In the genomic region with DNA sequence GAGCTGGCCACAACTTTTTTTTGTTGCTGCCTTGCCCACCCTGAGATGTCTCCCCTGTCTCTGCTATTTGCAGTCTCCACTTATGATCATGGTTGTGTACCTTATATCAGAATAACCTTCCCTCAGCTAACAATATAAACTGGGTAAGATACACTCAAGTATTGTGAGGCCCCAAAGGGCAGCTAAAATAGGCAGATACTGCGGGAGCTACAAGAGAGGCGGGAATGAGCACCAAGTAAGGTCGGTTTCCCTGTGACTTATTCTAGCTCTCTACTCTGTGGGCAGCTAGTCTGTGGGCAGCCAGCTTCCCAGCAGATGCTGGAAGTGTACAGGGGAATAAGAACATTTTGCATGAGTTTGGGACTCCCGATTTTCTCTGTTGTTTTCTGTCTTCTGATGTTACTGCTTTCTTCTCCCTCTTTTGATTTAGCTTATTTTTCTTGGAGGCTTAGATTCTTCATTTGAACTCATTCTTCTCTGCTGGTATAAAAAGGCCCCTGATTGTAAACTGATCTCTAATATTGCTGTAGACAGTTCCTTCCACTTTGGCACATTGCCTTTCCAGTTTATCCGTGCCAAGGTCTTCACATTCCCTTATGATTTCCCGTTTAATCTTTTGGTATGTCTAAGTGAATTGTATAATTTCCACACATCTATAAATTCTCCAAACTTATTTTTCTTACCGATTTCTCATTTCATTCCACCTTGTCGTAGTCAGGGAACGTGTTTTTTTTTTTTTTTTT, we compare ENCODE assay signal across 21 mouse cellular contexts.
DNase-seq lines count a peak whose midpoint lies in the region; ATAC-seq and TF ChIP-seq lines count a peak whose summit lies in the region.
"Had no signal": no experiment of that assay in that cellular context is flagged by ENCODE, and none has a peak within 500 bp of the region (broad histone marks: within the 10 kb centered on the region; RNA-seq: fewer than 3 reads in every experiment).

No protein-coding gene starts in this region.

- H3K27ac ChIP-seq in embryonic facial prominence, embryonic 13.5 days: peak overlapping the region; percentile 2; the same call in 1 of the 2 replicates
- H3K27ac ChIP-seq in embryonic facial prominence, embryonic 10.5 days (replicated peaks): no peak overlapping the region
- peak overlapping the region; percentile 63 for H3K27ac ChIP-seq in heart, embryonic 12.5 days (ENCODE audit: poor library complexity, severe bottlenecking)
- no peak overlapping the region for H3K27ac ChIP-seq in kidney, adult 2 months (ENCODE audit: insufficient read depth, low read depth, low read length)
- no peak overlapping the region for H3K27ac ChIP-seq in kidney, embryonic 15.5 days
- no peak overlapping the region for H3K27ac ChIP-seq in forebrain, postnatal 0 days (ENCODE audit: low read depth, low read length)
- H3K27ac ChIP-seq: forebrain, embryonic 15.5 days; hindbrain, embryonic 13.5 days; kidney, postnatal 0 days; liver, embryonic 14.5 days; lung, embryonic 15.5 days; stomach, embryonic 15.5 days had no signal

- TF ChIP-seq POLR2A in kidney, adult 2 months (IDR thresholded peaks at IDR 0.05; ENCODE audit: low read depth, low read length): no peak

- H3K4me3 ChIP-seq in embryonic facial prominence, embryonic 13.5 days: no peak overlapping the region
- no peak overlapping the region for H3K4me3 ChIP-seq in embryonic facial prominence, embryonic 10.5 days
- no peak overlapping the region for H3K4me3 ChIP-seq in heart, embryonic 12.5 days
- no peak overlapping the region for H3K4me3 ChIP-seq in kidney, adult 2 months (ENCODE audit: insufficient read depth, low read depth, low read length)
- H3K4me3 ChIP-seq in kidney, embryonic 15.5 days (replicated peaks): no peak overlapping the region
- H3K4me3 ChIP-seq in forebrain, postnatal 0 days (ENCODE audit: low read depth, low read length): no peak overlapping the region
- H3K4me3 ChIP-seq: forebrain, embryonic 15.5 days; hindbrain, embryonic 13.5 days; lung, embryonic 15.5 days; stomach, embryonic 15.5 days had no signal

- no peak for DNase-seq in embryonic facial prominence, embryonic 10.5 days (ENCODE audit: low spot score)
- no peak for DNase-seq in heart, adult 8-10 months (ENCODE audit: low spot score)
- peak; percentile 19 for DNase-seq in kidney, adult 2 months
- peak; percentile 46 for DNase-seq in brain, adult 2 months (ENCODE audit: low read depth, low spot score)
- DNase-seq in forebrain, postnatal 0 days: no peak
- DNase-seq: adrenal gland, postnatal 25 days; cerebellum, adult 9-10 months; kidney, adult 11 months; layer of hippocampus, adult 9-11 months; lung, postnatal 4 days; thymus, postnatal 36 days had no signal

- no peaks in the 10 kb centered on the region for H3K27me3 ChIP-seq in embryonic facial prominence, embryonic 13.5 days
- H3K27me3 ChIP-seq in embryonic facial prominence, embryonic 10.5 days (replicated peaks; ENCODE audit: low read depth, poor library complexity, severe bottlenecking): no peaks in the 10 kb centered on the region
- H3K27me3 ChIP-seq in heart, embryonic 12.5 days (replicated peaks): no peaks in the 10 kb centered on the region
- no peaks in the 10 kb centered on the region for H3K27me3 ChIP-seq in kidney, adult 2 months (replicated peaks; ENCODE audit: control insufficient read depth, insufficient read depth, low read length)
- H3K27me3 ChIP-seq in kidney, embryonic 15.5 days: no peaks in the 10 kb centered on the region
- no peaks in the 10 kb centered on the region for H3K27me3 ChIP-seq in forebrain, postnatal 0 days (ENCODE audit: insufficient read depth, low read length)
- H3K27me3 ChIP-seq: forebrain, embryonic 15.5 days; hindbrain, embryonic 13.5 days; lung, embryonic 15.5 days; stomach, embryonic 15.5 days had no signal

- no peak overlapping the region for H3K9ac ChIP-seq in embryonic facial prominence, embryonic 13.5 days
- no peak overlapping the region for H3K9ac ChIP-seq in heart, embryonic 12.5 days
- no peak overlapping the region for H3K9ac ChIP-seq in kidney, embryonic 15.5 days
- H3K9ac ChIP-seq in forebrain, postnatal 0 days: no peak overlapping the region
- H3K9ac ChIP-seq: forebrain, embryonic 15.5 days; hindbrain, embryonic 13.5 days; liver, embryonic 14.5 days; lung, embryonic 15.5 days; stomach, embryonic 15.5 days had no signal

- H3K4me2 ChIP-seq in embryonic facial prominence, embryonic 13.5 days: no peak overlapping the region
- H3K4me2 ChIP-seq in heart, embryonic 12.5 days: peak overlapping the region; percentile 21; the same call in 1 of the 2 replicates
- no peak overlapping the region for H3K4me2 ChIP-seq in kidney, embryonic 15.5 days
- no peak overlapping the region for H3K4me2 ChIP-seq in forebrain, postnatal 0 days (ENCODE audit: low read depth)
- H3K4me2 ChIP-seq: forebrain, embryonic 15.5 days; hindbrain, embryonic 13.5 days; lung, embryonic 15.5 days; stomach, embryonic 15.5 days had no signal

- no peaks in the 10 kb centered on the region for H3K9me3 ChIP-seq in embryonic facial prominence, embryonic 13.5 days
- H3K9me3 ChIP-seq in embryonic facial prominence, embryonic 10.5 days: peaks cover 2% of the 10 kb centered on the region; the same call in 1 of the 2 replicates
- H3K9me3 ChIP-seq in heart, embryonic 12.5 days (replicated peaks): no peaks in the 10 kb centered on the region
- H3K9me3 ChIP-seq in kidney, embryonic 15.5 days (replicated peaks): 0 out of 2 replicates have a peak, but pooled peaks cover 3% of the 10 kb centered on the region
- no peaks in the 10 kb centered on the region for H3K9me3 ChIP-seq in forebrain, postnatal 0 days (ENCODE audit: low read length)
- H3K9me3 ChIP-seq: forebrain, embryonic 15.5 days; hindbrain, embryonic 13.5 days; lung, embryonic 15.5 days; stomach, embryonic 15.5 days had no signal

- no peak for ATAC-seq in embryonic facial prominence, embryonic 13.5 days (ENCODE audit: insufficient number of reproducible peaks, insufficient read depth, low FRiP score, low TSS enrichment, low read depth)
- ATAC-seq in heart, embryonic 12.5 days (ENCODE audit: insufficient number of reproducible peaks, low FRiP score): no peak
- no peak for ATAC-seq in kidney, embryonic 15.5 days (replicated peaks; ENCODE audit: low FRiP score)
- no peak for ATAC-seq in forebrain, postnatal 0 days
- ATAC-seq: forebrain, embryonic 15.5 days; midbrain, embryonic 16.5 days had no signal

- 67% methylated on average over 9 of the region's 9 CpGs for WGBS in embryonic facial prominence, embryonic 13.5 days
- 88% methylated on average over 9 of the region's 9 CpGs for whole genome bisulfite sequencing in embryonic facial prominence, embryonic 10.5 days
- WGBS in heart, embryonic 12.5 days: 63% methylated on average over 9 of the region's 9 CpGs
- 70% methylated on average over 9 of the region's 9 CpGs for WGBS in kidney, adult 2 months
- 76% methylated on average over 9 of the region's 9 CpGs for WGBS in kidney, embryonic 15.5 days
- 77% methylated on average over 9 of the region's 9 CpGs for WGBS in forebrain, postnatal 0 days

- no peak for TF ChIP-seq CTCF in kidney, adult 2 months (conservative IDR thresholded peaks at IDR 0.05; ENCODE audit: insufficient read depth, insufficient read length, low read depth, low read length)
- no peak for TF ChIP-seq CTCF in forebrain, postnatal 0 days (IDR thresholded peaks at IDR 0.05; ENCODE audit: low read depth)

- peaks cover 2% of the 10 kb centered on the region; the same call in 1 of the 2 replicates for H3K4me1 ChIP-seq in embryonic facial prominence, embryonic 13.5 days
- H3K4me1 ChIP-seq in embryonic facial prominence, embryonic 10.5 days: no peaks in the 10 kb centered on the region
- H3K4me1 ChIP-seq in heart, embryonic 12.5 days (replicated peaks): peaks cover 19% of the 10 kb centered on the region
- H3K4me1 ChIP-seq in kidney, adult 2 months (ENCODE audit: control insufficient read depth, insufficient read depth, low read length): no peaks in the 10 kb centered on the region
- no peaks in the 10 kb centered on the region for H3K4me1 ChIP-seq in kidney, embryonic 15.5 days
- no peaks in the 10 kb centered on the region for H3K4me1 ChIP-seq in forebrain, postnatal 0 days (ENCODE audit: insufficient read depth)
- H3K4me1 ChIP-seq: forebrain, embryonic 15.5 days; hindbrain, embryonic 13.5 days; stomach, embryonic 15.5 days had no signal

- no peaks in the 10 kb centered on the region for H3K36me3 ChIP-seq in embryonic facial prominence, embryonic 13.5 days
- H3K36me3 ChIP-seq in embryonic facial prominence, embryonic 10.5 days (replicated peaks): no peaks in the 10 kb centered on the region
- no peaks in the 10 kb centered on the region for H3K36me3 ChIP-seq in heart, embryonic 12.5 days
- H3K36me3 ChIP-seq in kidney, adult 2 months (ENCODE audit: control insufficient read depth, insufficient read depth, low read length): no peaks in the 10 kb centered on the region
- H3K36me3 ChIP-seq in kidney, embryonic 15.5 days: no peaks in the 10 kb centered on the region
- no peaks in the 10 kb centered on the region for H3K36me3 ChIP-seq in forebrain, postnatal 0 days (ENCODE audit: insufficient read depth)
- H3K36me3 ChIP-seq: forebrain, embryonic 15.5 days; hindbrain, embryonic 13.5 days; lung, embryonic 15.5 days; stomach, embryonic 15.5 days had no signal

Comparison
In these comparisons a context has a peak if more than half of its experiments do, and no peak if none do; other contexts are left out.
1. H3K27ac ChIP-seq: peak in embryonic facial prominence, embryonic 13.5 days (single experiment) and heart, embryonic 12.5 days (single experiment); none in embryonic facial prominence, embryonic 10.5 days (single experiment), kidney, adult 2 months (single experiment), kidney, embryonic 15.5 days (single experiment) and forebrain, postnatal 0 days (single experiment).
2. DNase-seq: peak in kidney, adult 2 months (single experiment) and brain, adult 2 months (single experiment); none in embryonic facial prominence, embryonic 10.5 days (single experiment), heart, adult 8-10 months (single experiment) and forebrain, postnatal 0 days (single experiment).